Mouse (Mus musculus) layer of hippocampus, adult 11-12 months (tissue): Measurements from ENCODE around the gene 4921517D22Rik.

Experiments used
- DNase-seq: peaks from one replicate; pipeline ENCODE4 v3.0.0; 2022; ENCODE audit warnings: low spot score

The 4921517D22Rik gene

GRCm38 (mm10) chr13:59657781-59658180, 36.1 kb downstream of the 4921517D22Rik start:
- no peak for DNase-seq

DNA sequence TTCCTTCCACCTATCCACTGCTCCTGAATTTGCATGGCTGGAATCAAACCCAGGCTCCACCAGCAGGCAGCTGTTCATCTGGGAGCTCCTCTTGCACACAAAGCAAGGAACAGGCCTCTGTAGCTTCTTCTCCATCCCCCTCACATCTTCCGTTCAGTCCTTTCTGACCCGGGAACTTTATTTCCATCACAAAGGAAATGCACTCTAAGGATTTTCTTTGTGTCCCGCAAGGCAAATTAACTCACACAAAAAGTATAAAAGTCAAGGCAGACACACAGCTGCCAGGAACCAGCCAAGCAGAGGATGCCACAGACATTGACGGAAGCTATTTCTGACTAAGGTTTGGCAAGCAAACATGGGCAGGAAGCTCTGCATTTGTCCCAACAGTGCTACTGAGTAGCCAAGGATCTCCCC, 36.9 kb downstream of the 4921517D22Rik start:
- DNase-seq, result no peak

- DNase-seq, result peak; percentile 46
Measured at GRCm38 (mm10) chr13:59656316-59656832, 37.5 kb downstream of the 4921517D22Rik start.

- DNase-seq, result no peak
Measured at GRCm38 (mm10) chr13:59655718-59656315, 38.1 kb downstream of the 4921517D22Rik start.

DNA sequence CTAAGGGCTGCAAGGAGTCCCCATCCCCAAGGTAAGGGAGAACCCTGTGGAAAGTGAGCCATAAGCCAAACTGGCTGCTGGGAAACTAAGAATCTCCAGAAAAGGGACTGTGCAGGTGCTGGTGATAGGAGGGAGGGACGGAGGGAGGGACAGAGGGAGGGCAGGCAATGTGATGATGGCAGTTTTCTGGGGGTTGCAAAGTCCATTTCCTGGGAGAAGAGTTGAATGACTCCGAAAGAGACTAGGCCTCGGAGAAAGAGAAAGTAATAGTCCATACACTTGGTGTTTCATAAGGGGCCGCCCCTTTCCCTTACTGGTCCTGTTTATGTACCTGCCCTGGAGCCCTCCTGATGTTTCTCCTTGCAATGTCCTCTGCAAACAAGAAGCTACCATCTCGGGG, 39.4 kb downstream of the 4921517D22Rik start:
- DNase-seq, result no peak

GRCm38 (mm10) chr13:59653136-59653535, 40.8 kb downstream of the 4921517D22Rik start:
- DNase-seq, result no peak

DNA sequence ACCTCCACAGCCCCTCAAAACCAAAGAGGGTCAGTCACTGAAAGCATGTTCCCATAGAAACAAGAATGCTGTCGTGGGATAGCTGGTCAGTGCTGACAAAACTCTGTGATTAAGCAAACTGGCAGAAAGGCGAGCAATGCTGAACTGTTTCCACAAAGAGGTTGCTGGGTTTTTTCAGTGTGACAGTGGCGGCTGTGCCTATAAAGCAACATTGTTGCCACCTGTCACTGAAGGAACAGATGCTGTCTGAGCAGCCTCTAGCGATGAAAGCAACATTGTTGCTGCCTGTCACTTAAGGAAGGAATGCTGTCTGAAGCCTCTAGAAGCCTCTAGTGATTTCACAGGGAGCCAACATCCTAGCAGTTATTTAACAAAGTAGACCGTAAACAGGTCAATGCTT, 41.3 kb downstream of the 4921517D22Rik start:
- no peak for DNase-seq

DNA sequence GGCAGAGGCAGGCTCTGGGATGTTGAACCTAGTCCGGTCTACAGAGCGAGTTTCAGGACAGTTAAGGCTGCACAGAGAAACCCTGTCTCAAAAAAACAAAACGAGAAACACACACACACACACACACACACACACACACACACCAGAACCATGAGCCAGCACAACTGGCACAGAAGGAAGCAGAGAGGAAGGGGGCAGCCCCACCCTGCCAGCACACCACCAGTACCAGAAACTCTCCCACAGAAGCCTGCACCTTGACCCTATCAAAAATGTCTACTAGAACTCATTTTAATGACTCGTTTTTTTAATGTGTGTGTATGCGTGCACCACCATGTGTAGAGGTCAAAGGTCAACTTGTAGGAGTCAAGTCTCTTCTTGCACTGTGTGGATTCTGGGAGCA, 44.1 kb downstream of the 4921517D22Rik start:
- DNase-seq, result no peak

DNA sequence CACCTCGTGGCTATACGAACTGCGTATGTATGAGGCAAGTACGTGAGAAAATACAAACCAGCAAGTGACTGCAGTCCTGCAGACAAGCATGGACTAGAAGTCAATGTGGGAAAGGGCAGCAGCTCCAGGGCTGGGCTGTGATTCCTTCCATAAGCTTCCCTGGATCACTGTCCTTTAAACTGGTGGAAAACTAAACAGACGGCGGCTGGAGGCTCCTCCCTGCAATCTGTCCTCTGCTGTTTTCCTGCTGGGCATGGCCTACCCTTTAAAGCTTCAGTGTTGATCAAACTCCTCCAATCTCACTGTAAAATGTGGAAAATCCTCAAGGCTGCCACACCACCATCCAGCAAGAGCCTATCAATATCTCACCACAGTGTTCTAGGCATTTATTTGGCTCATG, 45.3 kb downstream of the 4921517D22Rik start:
- DNase-seq, result no peak

GRCm38 (mm10) chr13:59647484-59647883, 46.4 kb downstream of the 4921517D22Rik start:
- no peak for DNase-seq

DNA sequence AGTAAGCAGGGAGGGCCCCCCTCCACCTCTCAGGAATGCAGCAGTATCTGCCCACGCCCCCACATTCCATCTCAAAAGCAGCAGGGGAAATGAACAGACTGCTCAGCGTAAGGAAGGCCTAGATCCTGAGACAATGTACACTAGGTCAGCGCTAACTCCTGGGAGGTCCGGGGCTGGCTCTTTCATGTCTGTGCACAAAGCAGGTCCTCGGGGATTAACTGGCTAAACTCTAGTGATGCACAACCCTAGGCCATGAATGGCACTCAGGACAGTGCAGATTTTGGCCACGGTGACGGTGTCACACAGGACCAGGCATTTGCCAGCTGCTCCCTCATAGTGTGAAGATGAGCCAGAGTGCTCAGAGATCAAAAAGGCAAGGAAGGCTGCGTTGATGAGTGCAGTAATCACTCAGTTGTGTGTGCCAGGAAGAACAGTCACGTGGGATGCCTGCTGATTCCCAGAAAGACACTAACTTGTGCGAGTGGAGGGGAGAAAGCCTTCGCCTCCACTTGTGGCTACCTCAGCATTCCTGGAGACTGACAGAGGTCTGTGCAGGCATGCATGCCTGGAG, 47.1 kb downstream of the 4921517D22Rik start:
- no peak for DNase-seq

DNA sequence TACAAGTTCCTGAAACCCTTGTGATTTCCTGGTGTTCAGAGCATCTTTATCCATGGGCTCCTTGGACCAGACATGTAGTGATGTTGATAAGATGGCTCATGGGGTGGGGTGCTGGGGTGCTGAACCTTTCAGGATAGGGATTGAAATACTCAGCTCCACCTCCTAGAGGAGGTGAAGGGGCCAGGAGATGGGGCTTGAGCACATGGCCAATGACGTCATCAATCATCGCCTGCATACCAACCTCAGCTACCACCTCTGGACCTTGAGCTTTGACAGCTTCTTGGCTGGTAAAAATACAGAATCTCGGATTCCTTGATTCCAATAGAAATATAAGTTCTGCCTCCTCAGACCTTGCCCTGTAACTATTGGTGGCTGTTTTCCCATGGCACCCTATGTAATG, 48.4 kb downstream of the 4921517D22Rik start:
- DNase-seq, result no peak

DNA sequence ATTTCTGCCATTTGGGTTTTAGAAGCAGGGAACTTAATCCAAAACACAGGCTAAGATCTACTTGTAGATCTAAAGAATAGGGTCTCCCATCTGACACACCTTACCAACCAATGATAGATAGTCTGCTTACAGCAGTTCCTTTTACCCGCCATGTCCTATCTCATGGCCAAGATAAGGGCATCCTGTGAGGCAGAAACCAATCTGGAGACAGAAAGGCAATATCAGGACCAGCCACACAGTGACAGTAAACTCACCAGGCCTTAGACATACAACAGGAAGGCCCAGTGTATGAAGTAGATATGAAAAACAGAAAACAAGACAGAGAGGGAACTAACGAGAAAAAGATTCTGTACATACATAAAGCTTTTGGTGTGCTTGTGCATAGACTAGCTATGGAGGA, 51.1 kb downstream of the 4921517D22Rik start:
- DNase-seq, result no peak

DNA sequence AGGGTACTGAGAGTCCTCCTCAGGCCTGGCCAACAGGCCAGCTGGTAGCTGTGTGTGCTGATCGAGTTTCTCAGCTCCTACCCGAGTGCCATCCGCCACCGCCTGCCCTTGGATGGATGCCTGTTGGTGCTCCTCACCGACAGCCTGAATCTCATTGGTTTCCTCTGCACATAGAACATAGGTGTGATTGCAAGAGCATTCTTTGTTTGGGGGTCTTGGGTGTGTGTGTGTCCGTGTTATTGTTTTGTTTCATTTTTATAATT, 53.8 kb downstream of the 4921517D22Rik start:
- no peak for DNase-seq

- DNase-seq, result no peak
Measured at GRCm38 (mm10) chr13:59639368-59640177, 54.3 kb downstream of the 4921517D22Rik start.

DNA sequence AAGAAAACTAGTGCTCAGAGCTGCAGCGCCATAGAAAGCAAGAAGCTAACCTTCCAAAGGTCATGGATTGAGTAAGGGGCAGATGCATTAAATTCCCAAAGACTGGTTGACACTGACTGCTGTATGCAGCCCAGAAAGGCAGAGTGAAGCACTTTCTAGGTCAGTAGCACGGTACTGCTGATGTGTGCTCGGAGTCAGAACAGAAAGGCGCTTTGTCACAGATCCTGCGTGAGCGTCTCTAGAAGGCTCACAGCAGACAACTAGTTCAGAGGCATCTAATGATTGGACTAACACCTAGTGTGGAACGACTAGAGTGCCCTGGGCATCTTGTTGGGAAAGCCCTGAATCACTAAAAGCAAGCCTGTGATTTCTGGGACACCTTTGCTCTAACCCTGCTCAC, 56.1 kb downstream of the 4921517D22Rik start:
- no peak for DNase-seq
